Mouse (Mus musculus): ENCODE measurements around the gene Bhlhe41.
A peak's percentile ranks its signal among the peaks of the same experiment; 100 is the strongest.

Gene Bhlhe41

DNA sequence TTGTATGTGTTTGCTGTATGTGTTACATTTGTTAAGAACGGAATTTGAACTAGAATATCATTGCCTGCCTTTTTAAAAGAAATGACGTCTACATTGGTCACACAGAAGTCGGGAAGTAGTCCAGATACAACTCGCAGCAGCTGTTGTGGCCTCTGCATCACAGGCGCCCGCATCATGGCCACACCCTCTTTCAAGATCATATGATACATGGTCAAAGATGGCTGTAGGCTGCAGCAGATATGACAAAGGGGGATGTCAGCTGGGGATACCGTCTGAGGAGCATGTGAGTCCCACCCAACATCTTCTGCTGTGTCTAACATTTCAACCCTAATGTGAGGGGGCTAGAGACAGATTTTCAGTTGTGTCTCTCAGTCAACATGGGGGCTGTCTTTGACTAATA is 6.7 kb upstream of the Bhlhe41 start:
- no peak for DNase-seq (ENCODE audit: low spot score in 2 of 2)

DNA sequence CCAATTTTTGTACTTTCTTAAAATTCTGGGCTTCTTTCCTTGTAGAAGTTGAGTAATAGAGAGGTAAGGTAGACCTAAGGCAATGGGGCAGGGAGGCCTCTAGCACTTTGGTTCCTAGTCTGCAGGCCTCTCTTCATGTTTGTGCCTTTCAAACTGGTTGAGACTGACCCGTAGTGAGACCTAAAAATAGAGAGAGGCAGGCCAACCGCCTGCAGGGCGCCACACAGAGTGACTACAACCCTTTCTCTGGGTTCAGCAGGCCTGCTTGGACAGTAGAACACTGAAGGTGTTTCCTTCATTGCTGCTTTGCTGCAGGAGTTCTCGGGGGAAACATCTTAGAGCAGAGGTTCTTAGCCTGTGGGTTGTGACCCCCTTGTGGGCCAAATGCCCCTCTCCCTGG is 5.6 kb upstream of the Bhlhe41 start:
- DNase-seq (ENCODE audit: low spot score in 2 of 2) = no peak

DNA sequence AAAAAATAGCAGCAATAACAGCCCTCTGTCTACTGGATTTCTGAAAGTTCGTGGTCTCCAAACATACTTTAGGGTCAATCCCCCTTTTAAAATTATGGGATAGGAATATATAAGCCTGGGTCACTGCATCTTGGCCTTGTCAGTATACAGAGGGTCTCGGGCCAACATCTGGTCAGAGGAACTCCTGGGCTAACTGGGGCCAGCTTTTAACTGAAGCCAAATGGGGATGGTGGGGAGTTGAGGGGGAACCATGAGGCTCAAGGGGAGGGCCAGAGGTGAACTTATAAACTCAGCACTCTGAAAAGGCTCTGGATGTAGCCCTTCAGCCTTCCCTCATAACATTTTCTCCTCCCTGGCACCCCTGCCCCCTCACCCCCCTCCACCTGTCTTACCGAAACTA is 1.8 kb upstream of the Bhlhe41 start:
- no peak for DNase-seq (ENCODE audit: low spot score in 2 of 2)

DNA sequence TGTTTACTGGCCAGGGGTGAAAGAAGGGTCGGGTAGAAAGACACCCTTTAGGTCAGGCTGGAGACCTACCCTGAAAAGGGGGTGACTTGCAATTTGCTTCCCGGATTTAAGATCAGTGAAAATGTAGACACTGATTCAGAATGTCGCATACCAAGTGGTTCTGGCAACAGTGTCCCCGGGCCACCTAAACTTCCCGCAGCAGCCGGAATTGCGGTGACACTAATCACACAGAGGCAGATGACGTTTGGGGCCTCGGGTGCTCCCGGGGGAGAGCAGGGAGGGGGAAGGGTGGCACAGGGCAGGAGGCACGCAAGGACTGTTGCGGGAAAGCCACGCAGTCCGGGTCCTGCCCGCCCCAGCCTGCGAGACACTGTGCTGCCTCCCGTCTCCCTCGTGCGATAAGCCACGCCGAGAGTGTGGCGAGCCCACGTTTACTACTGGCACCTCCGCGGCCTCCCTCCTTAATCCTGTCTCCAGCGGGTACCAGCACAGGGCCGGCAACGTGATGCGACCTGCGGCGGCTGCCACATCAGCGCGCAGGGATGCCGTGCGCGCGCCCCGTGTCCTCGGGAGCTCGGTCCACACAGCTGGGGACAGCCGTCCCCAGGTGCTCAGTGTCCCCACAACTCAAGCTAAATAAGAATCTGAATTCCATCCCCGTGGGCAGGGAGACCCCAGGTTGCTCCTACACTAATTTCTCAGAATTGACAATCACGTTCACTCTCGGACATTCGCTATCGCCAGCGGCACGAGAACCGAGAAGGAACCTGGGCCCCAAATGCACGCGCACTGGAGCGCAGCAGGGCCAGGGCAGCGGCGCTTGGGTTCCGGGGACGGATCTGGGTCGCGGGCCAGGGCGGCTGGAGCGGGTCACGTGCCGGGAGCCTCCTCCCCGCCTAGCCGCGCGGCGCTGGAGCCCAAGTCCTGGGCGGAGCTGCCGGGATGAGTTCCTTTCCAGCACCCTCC is 811 bp upstream of the Bhlhe41 start:
- DNase-seq (ENCODE audit: low spot score in 2 of 2) = peak; percentile 73 to 77

DNA sequence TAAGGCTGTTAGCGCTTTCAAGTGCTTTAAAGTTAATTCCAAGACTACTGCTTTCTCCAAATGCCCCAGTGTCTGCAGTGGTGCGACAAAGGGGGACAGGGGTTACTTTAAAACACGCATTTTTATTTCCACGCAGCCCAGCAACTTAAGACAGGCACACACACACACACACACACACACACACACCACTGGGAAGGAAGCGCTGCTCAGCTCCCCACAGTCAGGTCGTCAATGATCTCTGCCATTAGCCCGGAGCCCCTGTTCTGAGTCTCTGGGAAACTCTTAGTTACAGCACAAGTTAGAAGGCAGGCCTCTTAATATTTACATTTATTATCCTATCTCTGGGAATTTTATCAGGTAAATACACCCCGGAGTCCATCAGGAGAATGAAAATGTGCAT is 1.2 kb downstream of the Bhlhe41 start:
- no peak for DNase-seq (ENCODE audit: low spot score in 2 of 2)

DNA sequence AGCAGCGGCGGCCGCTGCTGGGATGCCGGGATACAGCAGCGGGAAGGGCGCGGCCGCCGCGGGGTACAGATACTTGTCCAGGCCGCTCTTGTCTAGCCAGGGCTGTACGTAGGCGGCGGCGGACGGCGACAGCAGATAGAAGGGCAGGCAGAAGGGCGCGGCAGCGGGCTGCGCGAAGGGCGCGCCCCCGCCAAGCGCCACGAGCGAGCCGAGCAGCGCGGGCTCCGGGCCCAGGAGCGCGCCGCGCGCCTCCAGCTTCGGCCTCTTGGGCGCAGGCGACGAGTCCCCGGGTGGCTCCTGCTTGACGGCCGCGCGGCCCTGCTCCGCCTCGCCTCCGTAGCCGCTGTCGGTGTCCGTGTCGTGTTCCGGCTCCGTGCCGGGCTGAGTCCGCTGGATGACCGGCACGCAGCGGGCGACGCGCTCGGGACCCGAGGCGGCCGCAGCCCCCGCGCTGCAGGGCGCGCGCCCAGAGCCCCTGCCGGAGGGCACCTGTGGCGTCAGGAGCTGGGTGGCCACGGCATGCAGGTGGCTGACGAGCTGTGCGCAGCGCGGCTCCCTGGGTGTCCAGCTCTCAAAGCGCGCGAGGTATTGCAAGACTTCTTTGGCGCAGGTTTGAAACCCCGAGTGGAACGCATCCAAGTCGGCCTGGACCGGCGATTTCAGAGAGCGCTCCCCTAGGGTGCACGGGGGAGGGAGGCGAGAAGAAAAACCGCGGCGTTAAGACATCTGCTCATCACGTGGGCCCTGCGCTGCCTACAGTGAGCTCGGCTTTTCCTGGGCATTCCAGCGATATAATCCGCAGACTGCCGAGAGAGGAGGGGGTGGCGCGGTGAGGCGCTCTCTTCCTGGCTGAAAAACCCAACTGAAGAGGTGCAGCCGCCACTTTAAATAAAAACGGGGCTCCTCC is 2.0 kb downstream of the Bhlhe41 start:
- peak; percentile 57 to 73 for DNase-seq (ENCODE audit: low spot score in 2 of 2)

DNA sequence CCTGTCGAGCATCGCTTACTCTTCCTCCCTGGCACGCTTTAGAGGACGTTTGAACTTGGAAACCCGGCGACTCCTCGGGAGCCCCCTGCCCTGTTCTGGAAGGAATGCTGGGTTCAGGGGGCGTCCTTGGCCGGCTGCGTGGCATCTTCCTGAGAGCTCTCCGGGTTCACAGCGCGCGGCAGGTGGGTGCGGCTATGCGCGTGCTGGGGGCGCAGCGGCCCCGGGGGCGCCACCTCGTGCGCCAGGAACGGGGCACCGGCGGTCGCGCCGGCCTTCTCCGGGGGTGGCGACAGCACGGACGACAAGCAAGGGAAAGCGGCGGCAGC is 2.7 kb downstream of the Bhlhe41 start:
- DNase-seq (ENCODE audit: low spot score in 2 of 2) = no peak

DNA sequence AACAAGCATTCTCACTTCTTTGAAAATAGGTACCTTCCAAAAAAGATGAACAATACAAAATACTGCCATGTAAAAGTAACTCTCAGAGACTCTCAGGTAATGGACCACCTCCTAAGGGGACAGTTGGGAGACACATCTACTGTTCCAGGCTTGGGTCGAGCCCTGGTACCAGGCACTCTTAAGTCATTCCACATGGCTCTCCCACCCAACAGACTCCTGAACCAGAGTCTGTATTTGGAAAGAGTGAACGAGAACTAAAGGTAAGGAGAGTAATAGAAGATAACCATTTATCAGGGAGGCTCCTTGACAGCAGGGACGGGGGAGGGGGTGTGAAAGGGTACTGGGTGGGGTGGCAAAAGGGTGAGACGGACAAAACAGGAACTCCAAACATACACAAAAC is 3.0 kb downstream of the Bhlhe41 start:
- DNase-seq (ENCODE audit: low spot score in 2 of 2) = no peak

DNA sequence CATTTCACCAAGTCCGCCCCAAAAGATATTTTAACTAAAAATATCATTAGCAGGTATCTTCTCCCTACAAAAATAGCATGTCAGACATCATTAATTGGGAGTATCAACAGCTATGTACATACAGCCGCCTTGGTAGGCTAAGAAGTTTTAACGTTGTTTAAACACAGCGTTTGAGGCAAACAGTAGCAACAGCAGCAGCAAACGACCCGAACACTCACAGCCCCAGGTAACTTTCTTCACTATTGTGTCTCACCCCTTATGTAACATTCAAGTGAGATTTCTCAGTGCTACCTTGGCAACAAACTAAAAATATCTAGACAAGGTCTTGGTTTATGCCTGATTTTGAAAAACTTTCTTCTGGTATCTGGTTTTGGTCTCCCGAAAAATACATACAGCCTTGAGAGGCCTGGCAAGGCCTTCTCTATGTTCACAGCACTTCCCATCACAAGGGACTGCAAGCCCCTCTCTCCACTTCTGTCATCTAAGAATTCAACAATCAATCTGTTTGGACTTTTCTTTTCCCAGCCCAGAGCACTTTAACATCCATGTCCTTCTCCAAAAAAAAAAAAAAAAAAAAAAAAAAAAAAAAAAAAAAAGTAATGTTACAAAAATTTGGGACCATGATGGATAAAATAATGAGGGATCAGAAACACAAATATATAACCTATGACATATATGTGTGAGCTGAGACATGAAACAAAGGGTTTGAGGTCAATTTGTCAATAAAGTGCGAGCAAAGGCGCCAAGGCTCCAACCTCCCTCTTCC is 3.7 kb downstream of the Bhlhe41 start:
- DNase-seq (ENCODE audit: low spot score in 2 of 2) = no peak

DNA sequence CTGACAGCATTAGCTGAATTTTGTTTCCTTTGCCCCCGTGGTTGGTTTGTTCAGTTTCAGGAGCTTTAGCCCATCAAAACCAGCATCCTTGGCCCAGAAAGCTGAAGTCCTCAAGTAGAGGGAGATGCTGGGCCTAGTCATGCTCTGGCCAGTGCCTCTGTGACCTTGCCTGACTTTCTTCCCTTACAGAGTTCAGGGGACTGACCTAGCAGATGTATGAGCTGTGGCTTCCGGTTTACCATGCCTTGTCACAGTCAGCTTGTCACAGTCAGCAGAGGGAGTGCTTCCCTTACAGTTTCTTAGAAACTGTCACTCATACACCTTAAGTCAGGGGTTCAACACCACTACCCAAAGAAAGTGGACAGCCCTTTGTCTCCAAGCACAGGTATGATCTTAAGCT is 5.0 kb downstream of the Bhlhe41 start:
- no peak for DNase-seq (ENCODE audit: low spot score in 2 of 2)

DNA sequence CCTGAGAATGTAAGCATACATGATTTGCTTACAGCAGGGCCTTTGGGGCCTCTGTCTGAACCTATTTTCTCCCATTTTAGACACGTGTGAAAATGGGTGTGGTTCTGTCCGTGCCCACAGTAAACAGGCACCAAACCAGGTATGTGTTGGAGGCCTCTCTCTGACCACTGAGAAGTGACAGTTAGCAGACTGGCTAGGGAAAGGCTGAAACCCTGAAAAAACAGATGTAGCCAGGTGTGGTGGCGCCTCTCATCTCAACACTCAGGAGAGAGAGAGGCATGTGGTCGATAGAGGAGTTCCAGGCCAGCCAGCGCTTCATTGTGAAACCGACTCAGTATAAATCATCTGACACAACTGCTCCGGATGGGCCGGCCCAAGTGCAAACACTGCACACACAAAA is 6.9 kb downstream of the Bhlhe41 start:
- no peak for DNase-seq (ENCODE audit: low spot score in 2 of 2)

DNA sequence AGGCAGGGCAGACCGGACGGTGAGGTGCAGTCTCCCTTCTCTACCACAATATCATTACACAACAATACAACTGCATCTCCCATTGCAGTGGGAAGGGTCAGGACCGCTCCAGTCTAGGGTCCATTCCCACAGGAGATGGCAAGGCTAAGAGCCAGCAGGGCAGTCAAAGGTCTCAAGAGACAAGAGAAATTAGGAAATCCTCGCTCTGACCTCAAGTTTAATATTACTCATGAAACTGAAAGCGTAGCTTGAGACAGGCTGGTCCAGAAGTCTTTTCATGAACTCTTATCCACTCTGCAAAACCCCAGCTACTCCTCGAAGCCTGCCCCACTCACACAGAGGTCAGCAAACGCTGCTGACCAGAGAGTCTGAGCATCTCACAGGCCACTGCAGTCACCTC is 7.9 kb downstream of the Bhlhe41 start:
- no peak for DNase-seq (ENCODE audit: low spot score in 2 of 2)

DNA sequence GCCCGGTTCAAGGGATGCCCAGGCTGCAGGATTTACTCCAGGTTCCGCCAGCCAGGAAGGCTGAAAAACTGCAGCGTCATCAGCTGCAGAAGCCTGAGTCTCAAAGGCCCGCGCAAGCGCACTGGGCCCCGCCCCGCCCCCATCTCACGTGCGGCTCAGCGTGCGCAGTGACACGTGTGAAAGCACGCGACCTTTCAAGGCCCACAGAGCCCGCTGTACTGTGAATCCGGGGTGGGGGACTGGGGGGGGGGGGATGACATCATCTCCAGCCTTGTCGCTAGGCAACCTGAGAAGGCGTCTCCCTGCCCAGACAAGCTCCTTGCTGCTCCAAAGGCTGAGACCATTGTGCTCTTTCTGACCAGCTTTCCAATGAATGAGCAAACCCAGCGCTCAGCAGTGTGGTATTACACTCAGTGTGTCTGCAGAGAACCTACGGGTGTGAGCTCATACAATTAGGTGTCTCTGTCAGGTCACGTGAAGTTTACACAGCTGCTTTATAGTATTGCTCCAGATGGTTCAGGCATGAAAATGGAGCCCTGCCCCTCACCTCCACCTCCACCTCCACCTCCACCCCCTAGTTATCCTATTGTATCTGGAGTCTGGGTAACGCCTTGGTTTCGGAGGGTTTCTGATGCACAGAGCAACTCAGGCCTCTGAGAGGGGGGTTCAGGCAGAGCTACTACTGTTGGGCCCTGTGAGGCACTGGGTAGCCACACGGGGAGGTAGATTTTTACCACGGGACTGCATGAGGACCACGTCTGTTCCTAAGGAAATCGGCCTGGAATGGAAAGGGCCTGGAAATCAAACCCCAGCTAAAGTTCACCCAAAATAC is 9.4 kb downstream of the Bhlhe41 start:
- DNase-seq (ENCODE audit: low spot score in 2 of 2) = peak; percentile 98 to 100

DNA sequence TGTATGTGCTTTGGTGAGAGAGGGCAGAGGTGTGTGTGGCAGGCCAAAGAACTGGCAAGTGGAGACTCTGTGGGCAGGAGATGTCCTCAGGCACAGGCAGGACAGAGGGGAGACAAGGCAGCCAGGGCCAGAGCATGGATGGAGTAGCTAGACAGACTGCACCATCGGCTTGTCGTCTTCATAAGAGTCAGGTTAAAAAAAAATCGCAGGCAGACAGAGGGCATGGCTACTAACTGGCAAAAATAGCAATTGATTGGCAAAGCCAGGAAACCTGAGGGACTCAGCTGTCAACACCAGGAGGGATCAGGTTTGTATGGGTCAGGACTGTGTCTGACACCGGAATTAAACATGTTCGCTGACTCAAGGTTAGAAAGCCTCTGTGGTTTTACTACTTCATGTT is 10.6 kb downstream of the Bhlhe41 start:
- DNase-seq (ENCODE audit: low spot score in 2 of 2) = no peak

DNA sequence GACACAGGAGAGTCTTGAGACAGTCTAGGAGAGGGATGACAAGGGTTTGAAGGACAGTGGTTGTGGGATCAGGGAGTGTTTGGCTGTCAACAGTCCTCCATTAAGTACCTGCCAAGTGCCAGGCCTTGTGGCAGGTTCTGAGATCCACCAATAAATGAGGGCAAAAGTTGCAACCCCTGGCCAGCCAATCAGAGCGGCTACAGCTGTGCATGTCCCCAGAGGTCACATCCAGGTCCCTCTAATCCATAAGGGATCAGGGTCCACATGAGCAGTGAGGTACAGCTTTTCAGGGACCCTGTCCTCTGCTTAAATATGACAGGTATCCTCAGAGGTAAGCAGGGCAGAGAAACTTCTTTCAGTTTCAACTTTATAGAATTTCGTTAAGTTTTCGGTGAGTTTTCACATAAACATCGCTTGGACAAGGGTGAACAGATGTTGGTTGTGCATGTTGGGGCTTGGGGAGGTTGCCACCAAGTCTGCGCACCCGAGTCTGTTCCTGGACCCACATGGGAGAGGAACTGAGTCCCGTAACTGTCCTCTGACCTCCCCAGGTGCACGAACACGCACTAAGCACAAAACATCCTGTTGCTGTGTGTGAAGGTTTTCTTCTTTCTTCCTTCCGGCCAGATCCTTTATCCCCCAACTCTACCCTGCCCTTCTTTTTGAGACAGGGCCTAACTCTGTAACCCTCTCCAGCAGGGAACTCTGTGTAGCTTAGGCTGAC is 11.8 kb downstream of the Bhlhe41 start:
- no peak for DNase-seq (ENCODE audit: low spot score in 2 of 2)

DNA sequence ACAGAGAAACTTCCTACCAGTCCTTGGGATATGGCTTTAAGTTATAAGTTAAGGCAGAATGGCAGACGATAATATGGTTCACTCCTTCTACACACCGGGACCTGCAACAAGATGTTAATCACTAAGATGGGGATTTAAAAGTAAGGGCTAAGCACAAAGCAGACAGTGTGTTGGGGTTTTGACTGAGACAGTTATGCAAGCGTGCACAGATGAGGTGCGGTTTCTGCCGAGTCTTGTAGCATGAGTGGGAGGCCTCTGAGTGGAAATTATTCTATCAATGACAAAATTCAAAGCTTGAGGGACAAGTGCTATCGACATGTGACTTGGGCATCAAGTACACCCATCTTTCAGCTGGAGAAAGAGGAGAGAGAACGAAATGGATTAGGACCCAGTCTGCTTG is 12.7 kb downstream of the Bhlhe41 start:
- no peak for DNase-seq (ENCODE audit: low spot score in 2 of 2)

DNA sequence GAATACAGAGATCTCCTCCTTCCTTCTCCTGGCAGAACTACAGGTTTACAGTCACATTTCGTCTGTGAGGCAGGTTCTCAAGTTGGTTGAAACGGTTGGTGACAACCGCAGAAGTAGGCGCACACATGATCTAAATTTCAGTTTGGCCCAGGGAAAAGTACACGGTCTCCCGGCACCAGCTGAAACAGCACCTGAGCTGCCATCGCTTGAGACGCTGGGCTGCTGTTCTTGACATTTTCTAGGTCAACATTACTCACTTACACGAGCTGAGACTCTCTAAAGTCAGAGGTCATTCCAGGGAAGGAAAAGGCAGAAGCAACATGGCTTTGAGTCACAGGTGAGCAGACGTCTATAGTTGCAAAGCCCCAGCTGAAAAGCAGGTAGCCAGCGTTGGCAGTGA is 13.4 kb downstream of the Bhlhe41 start:
- no peak for DNase-seq (ENCODE audit: low spot score in 2 of 2)

DNA sequence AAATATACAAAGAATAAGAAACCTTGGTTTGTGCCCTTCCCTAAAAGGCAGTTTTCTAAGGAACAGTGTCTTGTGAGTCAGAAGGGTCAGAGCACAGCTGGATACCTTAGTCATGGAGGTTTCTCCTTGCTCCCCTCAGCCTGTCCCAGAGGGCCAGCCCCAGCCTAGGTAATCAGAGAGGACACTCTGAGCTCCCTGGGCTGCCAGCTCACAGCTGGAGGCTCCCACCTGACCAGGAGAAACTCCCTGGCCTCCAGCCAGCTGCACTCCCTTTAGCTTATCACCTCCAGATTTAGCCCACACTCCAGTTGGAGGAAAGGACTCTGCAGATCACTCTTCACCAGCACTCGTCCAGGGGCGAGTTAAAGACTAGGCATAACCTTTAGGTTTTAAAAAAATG is 14.6 kb downstream of the Bhlhe41 start:
- no peak for DNase-seq (ENCODE audit: low spot score in 2 of 2)

DNA sequence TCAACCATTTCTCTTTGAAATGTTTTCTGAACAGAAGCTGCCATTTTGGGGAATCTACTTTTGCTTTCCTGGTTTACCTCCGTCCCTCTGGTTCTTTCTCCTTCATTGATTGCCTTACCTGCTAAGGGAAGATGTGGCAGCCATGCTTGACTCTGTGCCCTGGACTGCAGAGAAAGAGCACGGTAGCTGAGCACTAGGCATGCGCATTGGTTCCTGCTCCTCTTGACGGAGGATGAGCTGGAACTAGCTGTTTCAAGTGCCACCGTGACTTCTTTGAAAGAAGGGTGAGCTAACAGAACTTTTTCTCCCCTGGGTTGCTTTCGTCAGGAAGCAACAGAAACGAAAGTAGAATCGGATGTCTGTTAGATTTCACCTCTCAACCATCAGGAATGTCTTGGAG is 17.7 kb downstream of the Bhlhe41 start:
- DNase-seq (ENCODE audit: low spot score in 2 of 2) = no peak

DNA sequence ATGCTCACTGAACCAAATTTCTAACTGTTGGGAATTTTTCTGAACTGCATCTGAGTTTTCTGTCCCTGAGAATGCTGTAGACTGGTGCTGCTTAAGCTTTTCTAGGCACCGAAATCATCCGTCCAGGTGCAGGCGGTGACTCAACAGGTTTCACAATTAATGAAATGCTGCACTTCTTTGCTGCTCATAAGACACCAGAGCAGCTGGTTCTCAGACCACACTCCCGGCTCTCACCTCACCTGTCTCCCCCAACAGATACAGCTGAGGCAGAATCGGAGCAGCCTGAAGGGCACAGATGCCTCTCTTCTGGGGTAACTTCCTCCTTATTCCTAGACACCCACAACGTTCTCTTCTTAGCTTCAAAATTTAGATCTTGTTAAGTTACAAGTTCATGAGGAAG is 18.4 kb downstream of the Bhlhe41 start:
- no peak for DNase-seq (ENCODE audit: low spot score in 2 of 2)

DNA sequence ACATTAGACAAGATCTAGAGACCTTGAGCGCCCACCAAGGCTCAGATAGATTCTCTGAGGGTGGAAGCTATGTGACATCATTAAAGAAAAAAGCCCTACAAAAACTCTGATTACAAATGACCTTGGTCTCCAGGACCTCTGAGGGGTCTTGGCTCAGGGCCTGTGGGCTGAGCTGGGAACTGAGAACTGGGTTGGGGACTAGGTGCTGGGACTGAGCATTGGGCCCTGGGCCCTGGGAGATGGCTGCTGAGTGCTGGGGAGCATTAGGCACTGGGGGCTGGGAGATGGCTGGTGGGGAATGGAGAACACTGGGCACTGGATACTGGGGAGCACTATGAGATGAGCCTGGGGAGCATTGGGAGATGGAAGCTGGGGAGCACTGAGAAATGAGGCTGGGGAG is 19.3 kb downstream of the Bhlhe41 start:
- no peak for DNase-seq (ENCODE audit: low spot score in 2 of 2)
